Mouse (Mus musculus) CD8-positive naive resting alpha-beta T cell, adult 2 months (primary cell): ENCODE measurements at regions not wholly inside any gene's neighbourhood (a gene's known extent, or its start where the extent isn't known, plus 50 kb on each side); places are given as distances from the start of the nearest gene placed in this dataset.

Source experiments
- DNase-seq, 2 experiments: peaks; one replicate each; pipeline ENCODE4 v3.0.0; 2022; ENCODE audit warnings: low read depth in 2 of 2, low spot score in 2 of 2

DNA sequence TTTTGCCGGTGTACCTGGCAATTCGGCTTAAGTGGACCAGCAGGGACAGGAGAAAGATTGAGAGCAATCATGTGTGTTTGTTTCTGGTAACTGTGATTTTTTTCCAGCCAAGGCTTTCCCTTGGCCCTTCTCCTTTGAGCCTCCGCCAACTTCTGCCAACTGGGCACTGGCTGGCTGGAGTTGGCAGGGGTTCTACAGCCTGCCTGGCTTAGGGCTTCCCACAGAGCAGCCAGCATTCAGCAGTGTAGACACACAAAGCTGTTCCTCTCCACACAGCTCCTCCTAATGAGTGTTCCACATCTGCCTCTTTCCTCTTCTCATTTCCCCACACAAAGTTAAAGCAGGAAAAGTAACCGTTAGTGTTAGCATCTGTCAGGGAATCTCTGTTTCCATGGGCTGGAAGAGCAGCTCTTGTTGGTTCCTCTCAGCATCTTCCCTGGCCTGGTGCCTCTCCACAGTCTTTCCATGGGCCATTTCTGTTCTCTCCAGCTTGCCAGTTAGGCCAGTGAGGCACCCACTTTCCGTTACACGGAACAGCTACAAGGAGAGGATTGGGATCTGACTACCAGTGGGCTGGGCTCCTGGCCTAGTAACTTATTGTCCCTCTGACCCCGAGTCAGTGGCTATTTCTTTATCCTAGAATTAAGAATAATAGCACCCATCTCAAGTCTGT, 68.0 kb upstream of the Rbm24 start:
- no peak for DNase-seq

DNA sequence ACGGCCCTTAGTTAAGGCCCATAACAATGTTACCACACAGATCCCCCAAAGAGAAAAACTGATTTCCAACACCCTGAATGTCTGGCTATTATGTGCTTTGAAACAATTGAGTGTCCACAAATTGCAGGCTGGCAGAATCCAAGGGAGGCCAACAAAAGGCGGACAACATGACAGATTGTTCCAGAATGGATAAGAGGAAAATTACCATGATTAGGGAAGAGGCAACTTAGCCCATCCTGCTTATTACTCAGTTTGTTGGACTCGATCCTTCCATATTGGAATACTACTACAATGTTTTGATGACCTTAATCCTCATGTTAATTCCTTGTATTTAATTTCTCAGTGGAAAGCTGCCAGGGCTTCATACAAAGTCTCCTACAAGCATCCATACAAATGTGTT, 62.9 kb upstream of the Rbm24 start:
- DNase-seq: no peak

DNA sequence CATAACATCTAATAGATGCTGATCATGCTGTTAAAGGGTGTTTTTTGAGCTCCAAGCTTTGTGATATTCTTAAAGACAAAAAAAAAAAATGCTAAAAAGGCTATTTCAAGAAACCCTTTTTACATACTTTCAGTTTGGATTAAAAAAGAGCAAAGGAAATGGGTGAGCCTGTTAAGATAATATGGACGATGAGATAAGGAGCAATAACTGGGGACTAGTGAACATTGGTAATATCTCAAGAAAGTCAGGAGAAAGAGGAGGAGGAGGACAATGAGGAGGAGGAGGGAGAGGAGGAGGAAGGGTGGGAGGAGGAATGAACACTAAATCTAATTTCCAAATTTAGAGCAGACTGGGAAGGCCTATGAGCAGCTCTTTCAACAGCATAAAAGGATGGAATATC, 62.3 kb upstream of the Rbm24 start:
- DNase-seq: no peak

DNA sequence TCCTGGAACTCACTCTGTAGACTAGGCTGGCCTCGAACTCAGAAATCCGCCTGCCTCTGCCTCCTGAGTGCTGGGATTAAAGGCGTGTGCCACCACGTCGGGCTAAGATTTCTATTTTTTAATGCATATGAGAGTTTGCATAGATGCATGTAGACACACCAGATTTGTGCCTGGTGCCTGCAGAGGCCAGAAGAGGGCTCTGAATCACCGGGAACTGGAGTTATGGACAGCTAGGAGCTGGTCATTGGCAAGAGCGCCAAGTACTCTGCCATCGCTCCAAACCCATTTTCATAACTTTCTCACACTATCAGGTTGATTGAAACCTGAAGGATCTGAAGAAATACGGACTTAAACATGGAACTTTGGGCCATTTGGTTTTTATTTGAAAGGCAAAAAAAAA, 61.2 kb upstream of the Rbm24 start:
- DNase-seq: no peak

DNA sequence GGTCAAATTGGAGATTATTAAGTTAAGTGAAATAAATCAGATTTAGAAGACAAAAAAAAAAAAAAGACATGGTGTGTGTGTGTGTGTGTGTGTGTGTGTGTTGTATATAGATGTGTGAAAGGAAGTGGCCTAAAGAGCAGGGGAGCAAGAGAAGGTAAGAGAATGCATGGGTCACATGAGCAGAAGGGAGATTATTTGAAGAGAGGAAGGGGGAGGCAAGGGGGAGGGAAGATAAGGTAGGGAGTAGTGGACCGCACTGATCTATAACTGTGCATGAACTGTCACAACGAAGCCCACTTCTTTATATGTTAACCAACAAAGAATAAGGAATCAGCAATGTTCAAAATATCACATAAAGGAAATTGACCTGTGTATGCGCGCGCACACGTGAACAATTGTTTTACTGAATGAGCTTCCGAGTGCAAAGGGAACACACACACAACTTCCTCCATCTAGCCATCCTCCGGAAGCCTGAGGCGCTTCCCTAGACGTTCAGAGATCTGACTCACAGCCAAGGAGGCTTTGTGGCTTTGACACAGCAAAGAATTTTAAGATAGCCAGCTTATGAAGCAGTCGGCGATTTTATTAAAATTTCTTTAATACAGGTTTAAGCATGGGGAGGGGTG, 57.6 kb upstream of the Rbm24 start:
- DNase-seq: peak in 1 of 2 experiments; percentile 30

DNA sequence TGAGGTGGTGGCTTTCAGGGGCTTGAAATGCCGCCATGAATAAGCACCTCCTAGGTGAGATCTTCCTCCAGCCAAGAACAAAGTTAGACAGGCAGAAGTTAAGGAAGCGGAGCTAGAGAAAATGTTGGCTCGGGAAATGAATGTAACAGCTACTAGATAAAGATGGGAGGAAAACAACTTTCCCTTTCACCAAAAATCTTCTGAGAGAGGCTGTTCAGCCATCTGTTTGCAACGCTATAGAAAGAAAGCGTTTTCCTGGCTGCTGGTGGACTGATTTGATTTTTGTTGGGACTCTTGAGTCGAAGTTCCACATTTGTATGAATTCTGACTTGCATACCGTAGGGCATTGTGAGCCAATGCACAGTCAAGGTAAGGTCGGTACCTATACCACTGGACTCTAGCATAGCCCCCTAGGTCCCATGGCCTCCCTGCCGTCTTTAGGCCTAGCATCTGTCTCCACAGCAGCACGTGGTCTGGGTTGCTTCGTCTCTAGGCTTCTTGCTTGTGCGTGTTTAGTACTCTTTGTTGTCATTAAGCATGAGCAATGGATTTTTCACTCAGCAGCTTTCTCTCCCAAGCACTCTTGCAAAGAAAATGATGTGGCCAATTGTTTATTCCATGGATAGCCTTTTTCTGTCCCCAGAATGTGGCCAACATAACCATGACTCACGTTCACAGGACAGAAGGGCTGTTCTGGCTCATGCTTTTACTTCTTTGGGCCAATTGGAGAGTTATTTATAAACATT, 54.6 kb upstream of the Rbm24 start:
- no peak for DNase-seq

DNA sequence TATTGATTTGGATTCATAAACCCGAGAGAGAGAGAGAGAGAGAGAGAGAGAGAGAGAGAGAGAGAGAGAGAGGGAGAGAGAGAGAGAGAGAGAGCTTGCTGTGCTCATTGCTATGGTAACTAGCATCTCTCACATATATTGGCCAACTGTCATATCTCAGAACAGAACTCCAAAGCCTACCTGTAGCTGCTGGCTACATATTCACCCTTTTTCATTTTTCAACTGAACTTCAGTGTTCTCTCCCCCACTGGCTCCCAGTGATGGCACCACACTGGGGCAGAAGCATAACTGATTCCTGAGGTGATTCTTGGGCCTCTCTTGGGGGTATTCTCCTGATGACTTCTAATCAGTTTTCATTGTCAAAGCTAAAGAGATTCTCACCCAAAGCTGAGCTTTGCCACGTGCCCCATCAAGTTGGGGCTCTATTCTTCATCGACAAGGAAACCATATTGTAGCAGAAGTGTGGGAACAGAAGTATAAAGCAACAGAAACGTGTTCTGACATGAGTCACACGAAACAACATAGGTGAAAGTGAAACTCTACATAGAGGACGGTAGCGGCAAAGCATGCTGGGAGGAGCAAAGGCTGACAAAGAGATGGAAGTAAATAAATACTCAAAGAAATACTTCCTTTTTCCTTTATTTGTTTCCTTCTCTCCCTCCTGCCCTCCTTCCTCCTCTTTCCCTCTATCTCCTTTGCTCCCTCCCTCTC, 53.9 kb upstream of the Rbm24 start:
- DNase-seq: peak in 1 of 2 experiments; percentile 6

DNA sequence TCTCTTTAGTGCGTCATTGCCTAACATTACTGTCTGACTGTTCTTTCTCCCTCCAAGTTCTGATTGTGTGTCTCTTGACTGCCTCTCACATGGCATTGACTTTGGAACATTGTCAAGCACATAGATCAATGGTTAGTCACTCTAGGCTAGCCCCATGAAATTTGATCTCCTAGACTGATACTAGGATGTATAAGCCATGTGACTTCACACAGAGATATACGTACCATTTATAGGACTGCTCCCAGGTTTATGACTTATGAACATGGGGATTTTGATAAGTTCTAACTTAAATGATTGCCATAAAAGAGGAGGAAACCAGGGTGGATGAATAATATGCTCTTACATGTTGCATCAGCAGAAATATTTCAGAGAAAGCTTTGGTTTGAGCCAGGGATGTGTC, 52.9 kb upstream of the Rbm24 start:
- no peak for DNase-seq
